Mouse (Mus musculus): ENCODE data around the gene Zfp423.

The Zfp423 gene

DNA sequence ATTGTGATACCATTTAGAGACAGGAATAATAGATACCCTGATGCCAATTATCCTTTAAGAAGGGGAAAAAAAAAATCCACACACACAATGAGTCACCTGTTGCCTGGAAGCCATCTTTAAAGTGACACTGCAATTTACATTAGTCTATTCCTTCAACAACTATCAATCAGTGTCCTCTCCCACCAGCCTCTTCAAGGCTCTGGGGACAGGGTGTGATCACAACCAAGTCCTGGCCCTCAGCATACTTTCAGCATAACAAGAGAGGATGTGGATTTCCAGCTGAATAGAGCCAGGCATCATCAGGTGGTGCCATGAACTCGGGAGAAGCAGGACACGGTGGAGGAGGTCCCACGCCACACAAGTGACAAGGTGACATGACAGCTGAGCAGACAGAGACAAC lies 156.8 kb downstream of the Zfp423 start:
- DNase-seq: no peak

GRCm38 (mm10) chr8:87800121-87800520 lies 159.3 kb downstream of the Zfp423 start:
- no peak for DNase-seq

DNA sequence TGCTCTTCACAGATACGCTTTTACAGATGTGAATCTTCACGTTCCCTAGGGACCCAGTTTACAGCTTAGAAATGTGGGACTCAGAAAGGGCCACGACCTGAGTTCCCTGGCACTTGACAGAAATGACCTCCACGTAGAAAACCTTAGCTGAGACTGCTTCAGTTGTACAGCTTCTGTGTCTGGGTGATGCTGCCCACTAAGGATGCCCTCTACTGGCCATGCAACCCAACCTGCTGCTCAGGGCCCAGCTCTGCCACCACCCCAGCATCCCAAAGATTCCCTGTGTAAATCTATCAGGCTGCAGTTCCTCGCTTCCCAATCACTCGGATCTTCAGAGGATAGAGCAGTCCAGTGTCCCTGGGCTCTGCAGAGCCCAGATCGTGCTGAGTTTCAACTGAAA lies 163.2 kb downstream of the Zfp423 start:
- peak; percentile 76 to 79 for DNase-seq

DNA sequence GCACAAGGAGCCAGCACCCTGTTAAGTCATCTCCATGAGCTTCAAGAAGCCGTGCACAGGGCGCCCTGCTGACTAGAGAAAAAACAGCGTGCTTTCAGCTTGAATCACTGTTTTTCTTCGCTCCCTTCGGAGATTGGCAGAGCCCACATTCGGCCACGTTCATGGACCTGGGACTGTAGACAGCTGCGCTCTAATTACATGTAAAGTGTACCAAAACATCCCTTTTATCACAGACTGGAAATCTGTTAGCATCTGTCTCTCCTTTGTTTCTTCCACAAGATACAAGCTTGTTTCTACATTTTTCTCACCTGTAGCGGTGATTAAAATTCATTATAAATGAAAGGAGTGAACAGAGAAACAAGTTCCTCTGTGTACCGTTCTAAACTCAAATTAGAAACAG lies 164.8 kb downstream of the Zfp423 start:
- DNase-seq: no peak

GRCm38 (mm10) chr8:87791103-87791502 lies 168.3 kb downstream of the Zfp423 start:
- no peak for DNase-seq

DNA sequence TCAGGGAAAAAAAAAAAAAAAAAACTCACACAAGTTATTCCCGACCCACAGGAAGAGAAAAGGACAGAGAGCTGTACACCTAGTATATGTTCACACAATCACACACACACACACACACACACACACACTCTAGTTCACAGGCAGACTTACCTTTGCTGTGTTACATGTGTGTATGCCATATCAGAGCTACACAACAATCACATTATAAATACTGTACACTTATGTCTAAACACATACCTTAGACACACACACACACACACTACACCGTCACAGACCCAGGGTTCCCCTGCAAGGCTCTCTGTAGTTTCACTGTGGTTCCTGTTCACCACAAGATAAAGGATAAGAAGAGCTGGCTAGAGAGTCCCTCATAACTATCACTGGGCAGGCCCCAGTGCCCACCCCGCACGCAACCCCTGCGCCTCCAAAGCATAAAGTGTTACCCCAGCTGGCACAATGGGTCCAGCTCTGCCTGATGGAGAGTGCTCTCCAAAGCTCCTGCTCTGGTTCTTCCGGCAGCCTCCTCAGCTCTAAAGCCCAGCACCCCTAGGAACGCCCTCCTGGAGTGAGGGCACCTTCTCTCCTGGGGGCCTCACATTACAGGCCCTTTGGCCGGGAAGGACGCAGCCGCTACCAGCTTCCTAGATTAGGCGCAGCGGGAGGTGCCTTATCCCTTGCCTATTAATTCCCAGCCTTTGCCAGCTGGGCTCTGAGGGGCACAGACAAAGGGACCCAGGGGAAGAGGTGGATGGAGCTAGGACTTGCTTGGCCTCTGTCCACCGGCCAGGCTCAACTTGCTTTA lies 174.6 kb downstream of the Zfp423 start:
- peak in 1 of 2 experiments; percentile 28 for DNase-seq

DNA sequence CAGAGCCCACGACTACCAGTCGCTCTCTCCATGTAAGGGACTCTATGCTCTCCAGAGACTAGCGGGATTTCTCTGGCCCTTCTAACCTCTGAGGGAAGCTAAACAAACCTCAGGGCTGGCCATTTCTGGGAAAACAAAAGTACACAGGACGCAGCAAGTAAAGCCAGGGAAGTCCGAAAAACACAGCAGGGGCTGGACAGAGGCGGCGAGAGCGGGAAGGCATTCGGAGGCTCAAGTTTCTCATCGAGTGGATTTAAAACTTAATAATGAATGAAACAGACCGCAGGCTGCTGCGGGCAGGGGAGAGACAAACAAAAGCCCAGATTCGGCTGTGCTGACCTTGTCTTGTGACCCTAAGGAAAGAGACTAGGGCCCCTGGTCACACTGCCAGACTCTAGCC lies 175.2 kb downstream of the Zfp423 start:
- DNase-seq: no peak

- peak in 1 of 2 experiments; percentile 44 for DNase-seq
Observed at GRCm38 (mm10) chr8:87783198-87783597, 176.2 kb downstream of the Zfp423 start.

DNA sequence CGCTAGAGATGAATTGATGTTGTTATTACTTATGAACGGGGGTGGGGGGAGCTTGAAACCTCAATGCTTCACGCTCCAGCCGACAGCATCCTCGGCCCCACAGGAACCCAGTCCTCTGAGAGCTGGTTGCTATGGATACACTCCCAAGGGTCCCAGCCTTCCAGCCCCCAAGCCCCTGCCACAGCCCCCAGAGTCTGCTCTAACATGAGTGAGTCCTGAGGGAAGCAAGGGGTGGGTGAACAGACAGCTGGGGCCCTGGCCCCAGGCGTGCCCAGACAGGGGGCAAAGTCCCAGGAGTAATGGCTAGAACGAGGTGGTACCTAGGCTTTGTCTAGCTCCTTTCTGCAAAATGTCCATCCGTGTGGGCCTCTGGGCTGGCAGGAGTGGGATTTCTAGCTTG lies 181.8 kb downstream of the Zfp423 start:
- no peak for DNase-seq

GRCm38 (mm10) chr8:87775889-87776288 lies 183.5 kb downstream of the Zfp423 start:
- peak; percentile 51 to 68 for DNase-seq

- DNase-seq: no peak
Observed at GRCm38 (mm10) chr8:87774966-87775365, 184.4 kb downstream of the Zfp423 start.

DNA sequence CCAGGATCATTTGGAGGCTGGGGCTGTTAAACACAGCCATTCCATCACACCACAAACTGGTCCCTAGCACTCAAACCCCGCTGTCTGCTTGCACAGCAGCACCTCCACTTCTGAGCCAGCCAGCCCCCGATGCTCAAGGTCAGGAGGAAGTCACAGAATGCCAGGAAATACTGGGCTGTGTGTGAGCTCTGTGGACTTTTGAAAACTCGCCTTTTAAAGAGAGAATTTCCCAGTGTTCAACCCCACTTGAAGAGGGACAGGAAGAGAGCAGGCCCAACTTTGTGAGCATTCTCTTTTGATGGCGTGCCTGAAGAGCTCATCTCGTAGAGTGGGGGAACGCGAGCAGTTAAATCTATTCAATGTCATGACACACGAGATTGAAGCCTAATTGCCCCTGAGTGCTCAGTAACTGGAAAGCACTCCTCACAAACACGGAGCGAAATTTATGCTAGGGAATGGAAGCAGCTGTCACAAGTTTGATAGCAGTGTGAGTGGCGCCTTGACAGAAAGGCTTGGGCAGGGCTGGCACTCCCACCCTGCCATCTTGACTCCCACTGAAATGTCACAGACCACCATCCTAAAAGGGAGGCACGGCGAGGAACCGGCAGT lies 186.4 kb downstream of the Zfp423 start:
- no peak for DNase-seq

DNA sequence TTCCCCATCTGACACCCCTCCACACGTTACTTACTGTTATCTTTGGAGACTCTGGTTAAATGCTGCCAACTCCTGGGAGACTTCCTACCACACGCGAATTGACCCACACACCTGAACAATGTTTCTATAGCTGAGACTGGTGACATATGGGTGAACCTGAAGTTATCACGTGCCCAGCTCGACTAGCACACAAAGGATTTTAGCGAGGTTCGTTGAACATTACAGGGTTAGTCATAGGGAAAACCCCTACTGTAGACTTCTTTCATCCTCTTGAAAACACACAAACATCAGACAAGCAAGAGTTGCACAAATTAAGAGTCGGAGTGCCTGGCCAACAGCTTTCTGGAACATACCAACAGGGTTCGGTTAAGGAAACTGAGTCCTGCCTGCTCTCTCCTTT lies 191.5 kb downstream of the Zfp423 start:
- DNase-seq: no peak

GRCm38 (mm10) chr8:87765276-87765675 lies 194.1 kb downstream of the Zfp423 start:
- DNase-seq: peak in 1 of 2 experiments; percentile 55

- DNase-seq: peak; percentile 53 to 54
Observed at GRCm38 (mm10) chr8:87758750-87759149, 200.6 kb downstream of the Zfp423 start.

DNA sequence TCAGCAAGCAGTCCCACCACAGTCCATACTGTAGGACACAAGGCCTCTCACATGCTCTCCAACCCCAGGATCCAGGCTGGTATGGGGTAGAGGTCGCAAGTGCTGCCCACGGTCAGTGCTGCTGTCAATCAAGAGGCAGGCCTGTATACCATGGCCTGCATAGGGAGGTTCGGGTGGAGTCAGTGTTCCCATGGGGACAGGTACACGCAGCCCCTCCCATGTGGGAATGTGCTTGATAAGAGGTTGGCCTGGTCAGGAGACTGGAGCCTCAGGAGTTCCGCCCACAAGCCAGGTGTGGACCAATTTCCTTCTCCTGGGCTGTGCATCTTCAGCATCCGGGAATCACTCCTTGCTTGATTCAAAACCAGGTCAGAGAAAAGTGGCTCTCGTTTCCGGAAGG lies 204.5 kb downstream of the Zfp423 start:
- no peak for DNase-seq

DNA sequence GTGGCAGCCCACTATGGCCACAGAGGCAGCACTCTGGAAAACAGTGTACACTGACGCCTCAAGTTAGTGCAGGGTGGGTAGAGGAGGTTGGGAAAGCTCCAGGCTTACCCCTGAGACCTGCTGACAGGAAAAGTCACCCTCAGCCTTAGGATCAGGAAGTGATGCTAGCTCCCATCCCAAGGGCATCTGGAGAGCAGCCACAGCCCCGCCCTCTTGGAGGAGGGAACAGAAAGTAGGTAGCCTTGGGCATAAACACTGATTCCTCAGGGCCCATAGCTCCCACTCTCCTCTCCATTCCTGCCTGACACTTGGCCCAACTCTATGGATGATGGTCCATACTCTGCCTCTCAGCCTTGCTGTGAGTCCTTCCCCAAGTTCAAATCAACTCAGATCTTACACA lies 205.8 kb downstream of the Zfp423 start:
- no peak for DNase-seq

- peak; percentile 67 to 70 for DNase-seq
Observed at GRCm38 (mm10) chr8:87753148-87753547, 206.2 kb downstream of the Zfp423 start.

- no peak for DNase-seq
Observed at GRCm38 (mm10) chr8:87752710-87753109, 206.7 kb downstream of the Zfp423 start.

DNA sequence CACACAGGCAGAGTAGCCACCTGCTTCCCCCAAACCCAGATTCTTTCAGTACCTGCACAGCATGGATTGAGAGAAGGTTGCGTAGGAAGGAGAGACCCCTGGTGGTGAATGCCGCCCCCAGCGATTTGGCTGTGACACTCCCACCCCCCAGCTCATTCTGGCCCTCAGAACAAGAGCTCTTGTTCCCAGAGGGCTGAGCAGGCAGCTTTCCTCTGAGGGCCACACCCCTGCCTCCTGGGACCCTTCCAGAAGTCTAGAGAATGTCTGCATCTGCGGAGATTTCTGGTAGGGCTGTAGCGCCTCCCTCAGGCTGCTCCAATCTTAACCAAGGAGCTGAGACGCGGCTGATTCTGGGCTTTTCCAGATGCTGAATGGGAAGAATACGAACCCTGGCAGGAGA lies 211.8 kb downstream of the Zfp423 start:
- peak; percentile 61 to 66 for DNase-seq

GRCm38 (mm10) chr8:87747142-87747541 lies 212.3 kb downstream of the Zfp423 start:
- no peak for DNase-seq

DNA sequence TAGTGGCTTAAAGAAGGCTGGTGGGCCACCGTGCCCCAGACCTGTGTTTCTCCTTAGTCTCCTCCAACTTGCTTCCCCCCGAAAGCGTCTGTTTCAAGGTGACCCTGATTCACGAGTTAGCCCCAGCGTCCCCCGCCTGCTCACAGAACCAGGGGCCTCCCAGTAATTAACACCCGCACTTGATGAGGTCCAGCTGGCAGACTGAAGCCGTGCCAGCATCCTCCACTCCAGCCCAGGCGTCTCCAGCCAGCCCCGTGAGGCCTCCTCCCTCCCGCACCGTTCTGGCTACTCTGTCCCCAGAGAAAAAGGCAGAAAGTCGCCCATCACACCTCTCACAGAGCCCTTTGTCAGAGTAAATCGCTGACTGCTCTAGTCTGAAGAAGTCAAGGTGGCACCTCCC lies 213.3 kb downstream of the Zfp423 start:
- peak; percentile 71 to 83 for DNase-seq

DNA sequence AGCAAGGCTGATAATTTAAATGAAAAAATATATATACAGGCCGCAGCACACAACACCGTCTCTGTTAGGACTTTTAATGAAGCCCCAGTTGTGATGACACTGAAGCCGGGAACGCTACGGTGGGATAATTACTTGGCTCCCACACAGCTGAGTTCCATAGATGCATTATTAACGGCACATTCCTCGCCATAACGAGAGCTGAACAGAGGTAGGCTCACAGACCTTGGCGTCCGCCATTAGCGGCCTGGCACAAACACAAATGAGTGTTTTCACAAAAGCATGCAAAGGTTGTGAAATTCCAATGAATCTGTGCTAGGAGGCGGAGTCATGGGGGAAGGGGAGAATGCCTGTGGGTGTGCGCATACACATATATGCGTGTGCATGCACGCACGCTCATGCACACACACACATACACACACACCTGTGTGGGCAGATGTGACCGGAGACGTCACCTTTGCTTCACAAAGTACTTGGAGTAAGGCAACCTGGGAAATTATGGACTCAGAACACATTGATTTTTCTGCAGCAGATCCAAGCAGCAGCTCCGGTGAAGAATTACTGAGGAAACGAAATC lies 214.2 kb downstream of the Zfp423 start:
- DNase-seq: peak; percentile 42 to 49

DNA sequence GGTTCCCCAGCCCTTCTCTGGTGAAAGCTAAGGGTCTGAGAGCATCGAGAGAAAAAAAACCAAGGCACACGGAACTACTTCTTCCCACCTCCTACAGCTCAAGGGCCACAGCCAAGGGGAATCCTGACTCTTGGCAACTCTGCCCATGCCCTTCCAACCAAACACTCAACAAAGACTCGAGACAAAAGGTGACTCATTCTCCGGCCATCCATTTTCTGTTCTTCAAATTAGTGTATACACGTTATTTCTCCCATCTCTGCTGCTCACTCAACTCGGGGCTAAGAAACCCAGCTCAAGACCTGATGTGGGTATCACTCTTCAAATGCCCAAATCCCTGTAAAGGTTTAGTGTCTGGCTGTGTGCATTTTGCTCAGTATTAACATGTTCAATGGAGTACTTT lies 214.8 kb downstream of the Zfp423 start:
- no peak for DNase-seq
